Mouse (Mus musculus) MEL (cell line): Measurements from ENCODE around the gene Ate1. TPM values are rescaled to one million over a fixed set of nuclear protein-coding genes. Genes with fewer than 3 reads are reported as not detected.
A peak's percentile ranks its signal among the peaks of the same experiment; 100 is the strongest.

Experiments used
- DNase-seq: peaks from one replicate; pipeline ENCODE4 v3.0.0; 2011; ENCODE audit warnings: low read depth, low spot score
- H3K27ac ChIP-seq: 2 replicates; pipeline ENCODE4 v1.5.1; 2012; ENCODE audit warnings: low read depth, mild to moderate bottlenecking, control low read depth, low read length, moderate library complexity; ENCODE audit not compliant: control insufficient read depth
- H3K27me3 ChIP-seq, 2 experiments: fragments of 150-350 bp in 1 of 2; sonication (generic) in 1 of 2; 2 replicates each; pipeline ENCODE4 v1.6.1; 2012; ENCODE audit warnings: low read length in 2 of 2, mild to moderate bottlenecking in 2 of 2, improper control_type of control experiment in 1 of 2, moderate library complexity in 1 of 2; ENCODE audit not compliant: insufficient read depth in 2 of 2, control insufficient read depth in 1 of 2
- H3K36me3 ChIP-seq, 2 experiments: 2 replicates each; pipeline ENCODE4 v1.6.1; 2012 to 2014; ENCODE audit warnings: low read length in 2 of 2, improper control_type of control experiment in 1 of 2, inconsistent platforms in 1 of 2, mild to moderate bottlenecking in 1 of 2; ENCODE audit not compliant: insufficient read depth in 2 of 2, control insufficient read depth in 1 of 2
- H3K4me1 ChIP-seq, 2 experiments: fragments of 150-350 bp in 1 of 2; sonication (generic) in 1 of 2; 2 replicates each; pipeline ENCODE4 v1.6.1; 2012; ENCODE audit warnings: low read length in 2 of 2, improper control_type of control experiment in 1 of 2, mild to moderate bottlenecking in 1 of 2; ENCODE audit not compliant: insufficient read depth in 2 of 2, control insufficient read depth in 1 of 2
- H3K4me3 ChIP-seq, 2 experiments: fragments of 150-350 bp in 1 of 2; sonication (generic) in 1 of 2; 2 replicates each; pipeline ENCODE4 v1.5.1; 2012; ENCODE audit warnings: low read depth in 2 of 2, low read length in 2 of 2, mild to moderate bottlenecking in 2 of 2, moderate library complexity in 2 of 2, control low read depth in 1 of 2, improper control_type of control experiment in 1 of 2; ENCODE audit not compliant: control insufficient read depth in 1 of 2, insufficient read depth in 1 of 2
- H3K79me2 ChIP-seq: 2 replicates; pipeline ENCODE4 v1.6.1; 2012; ENCODE audit warnings: mild to moderate bottlenecking, low read length, moderate library complexity; ENCODE audit not compliant: control insufficient read depth, poor library complexity, insufficient read depth
- H3K9ac ChIP-seq: 2 replicates; pipeline ENCODE4 v1.6.1; 2012; ENCODE audit warnings: low read depth, mild to moderate bottlenecking, control low read depth, low read length, moderate library complexity; ENCODE audit not compliant: control insufficient read depth, poor library complexity, severe bottlenecking
- H3K9me3 ChIP-seq: fragments of 150-350 bp; sonication (generic); replicated peaks from 2 replicates; pipeline ENCODE4 v1.6.1; 2012; ENCODE audit warnings: mild to moderate bottlenecking, low read length, improper control_type of control experiment, moderate library complexity; ENCODE audit not compliant: insufficient read depth
- BHLHE40 ChIP-seq: IDR thresholded peaks from 2 replicates; pipeline ENCODE4 v1.6.1; 2012; ENCODE audit warnings: low read depth, mild to moderate bottlenecking, inconsistent platforms, low read length, improper control_type of control experiment, borderline replicate concordance
- CHD1 ChIP-seq: IDR thresholded peaks from 2 replicates; pipeline ENCODE4 v1.6.1; 2012; ENCODE audit warnings: low read depth, mild to moderate bottlenecking, inconsistent platforms, low read length, improper control_type of control experiment
- ETS1 ChIP-seq: IDR thresholded peaks from 2 replicates; pipeline ENCODE4 v1.6.1; 2012; ENCODE audit warnings: low read depth, mild to moderate bottlenecking, inconsistent platforms, low read length, improper control_type of control experiment, moderate library complexity
- HCFC1 ChIP-seq: IDR thresholded peaks from 2 replicates; pipeline ENCODE4 v1.6.1; 2012; ENCODE audit warnings: low read depth, mild to moderate bottlenecking, inconsistent platforms, low read length, improper control_type of control experiment, moderate library complexity
- MAZ ChIP-seq: IDR thresholded peaks from 2 replicates; pipeline ENCODE4 v1.6.1; 2012; ENCODE audit warnings: low read depth, mild to moderate bottlenecking, inconsistent platforms, low read length, improper control_type of control experiment
- MXI1 ChIP-seq: IDR thresholded peaks from 2 replicates; pipeline ENCODE4 v1.6.1; 2011; ENCODE audit warnings: mild to moderate bottlenecking, low read depth, low read length, improper control_type of control experiment
- MYC ChIP-seq: IDR thresholded peaks from 2 replicates; pipeline ENCODE4 v1.6.1; 2011; ENCODE audit warnings: low read depth, mild to moderate bottlenecking, low read length, improper control_type of control experiment, moderate library complexity
- NELFE ChIP-seq: IDR thresholded peaks from 2 replicates; pipeline ENCODE4 v1.6.1; 2011; ENCODE audit warnings: low read depth, low read length, improper control_type of control experiment
- POLR2A ChIP-seq, 2 experiments: IDR thresholded peaks; 2 replicates each; pipeline ENCODE4 v1.6.1; 2011 to 2012; ENCODE audit warnings: low read length in 2 of 2, mild to moderate bottlenecking in 2 of 2, control low read depth in 1 of 2, improper control_type of control experiment in 1 of 2, low read depth in 1 of 2, moderate library complexity in 1 of 2; ENCODE audit not compliant: control insufficient read depth in 1 of 2, insufficient read depth in 1 of 2, poor library complexity in 1 of 2
- POLR2AphosphoS2 ChIP-seq: IDR thresholded peaks from 2 replicates; pipeline ENCODE4 v1.6.1; 2011; ENCODE audit warnings: low read length, improper control_type of control experiment
- RAD21 ChIP-seq: IDR thresholded peaks from 2 replicates; pipeline ENCODE4 v1.6.1; 2011; ENCODE audit warnings: mild to moderate bottlenecking, low read depth, low read length, improper control_type of control experiment
- SMC3 ChIP-seq: IDR thresholded peaks from 2 replicates; pipeline ENCODE4 v1.6.1; 2011; ENCODE audit warnings: low read depth, low read length, improper control_type of control experiment
- UBTF ChIP-seq: IDR thresholded peaks from 2 replicates; pipeline ENCODE4 v1.6.1; 2012; ENCODE audit warnings: low read depth, mild to moderate bottlenecking, inconsistent platforms, low read length, improper control_type of control experiment, moderate library complexity, borderline replicate concordance; ENCODE audit not compliant: insufficient read depth
- USF1 ChIP-seq: IDR thresholded peaks from 2 replicates; pipeline ENCODE4 v1.6.1; 2014; ENCODE audit warnings: low read depth, mild to moderate bottlenecking, inconsistent platforms, low read length, improper control_type of control experiment, moderate library complexity
- USF2 ChIP-seq, 2 experiments: IDR thresholded peaks; 2 replicates each; pipeline ENCODE4 v1.6.1; 2011 to 2012; ENCODE audit warnings: improper control_type of control experiment in 2 of 2, low read length in 2 of 2, borderline replicate concordance in 1 of 2, inconsistent platforms in 1 of 2, low read depth in 1 of 2, mild to moderate bottlenecking in 1 of 2; ENCODE audit not compliant: insufficient read depth in 1 of 2
- ZC3H11A ChIP-seq: IDR thresholded peaks from 2 replicates; pipeline ENCODE4 v1.6.1; 2012; ENCODE audit warnings: low read depth, mild to moderate bottlenecking, inconsistent platforms, low read length, improper control_type of control experiment
- ZKSCAN1 ChIP-seq: IDR thresholded peaks from 2 replicates; pipeline ENCODE4 v1.6.1; 2012; ENCODE audit warnings: low read depth, mild to moderate bottlenecking, inconsistent platforms, low read length, improper control_type of control experiment, moderate library complexity
- ZNF384 ChIP-seq: IDR thresholded peaks from 2 replicates; pipeline ENCODE4 v1.6.1; 2012; ENCODE audit warnings: low read depth, mild to moderate bottlenecking, inconsistent platforms, low read length, improper control_type of control experiment
- polyA plus RNA-seq, 2 experiments: library from polyadenylated mRNA; stranded (reverse) in 1 of 2; unstranded in 1 of 2; fragments of >175 nt in 1 of 2; fragments of >200 nt in 1 of 2; gene quantifications; 2 replicates each; pipeline versions ENCODE4 v1.2.1 to v1.2.4; 2012; ENCODE audit warnings: low replicate concordance in 2 of 2, low read depth in 1 of 2; ENCODE audit not compliant: insufficient read length in 2 of 2, insufficient read depth in 1 of 2, missing spikeins in 1 of 2
- total RNA-seq: library from RNA; depleted of rRNA; stranded (reverse); fragments of 300-350 nt; gene quantifications from 2 replicates; pipeline ENCODE4 v1.2.3, GENCODE M21; 2012

Ate1 gene
- total and polyA plus RNA-seq, 3 experiments, result 21.9 to 28.6 TPM; not detected in 1

GRCm38 (mm10) chr7:130519096-130520048 lies 797 bp downstream of the Ate1 start (continued):
- TF ChIP-seq POLR2A (IDR thresholded peaks at IDR 0.05; ENCODE audit: control insufficient read depth in 1 of 2, insufficient read depth in 1 of 2, low read depth in 1 of 2, low read length in 2 of 2, poor library complexity in 1 of 2) (peak; percentile 79 to 82), NELFE (peak; percentile 62), MAZ (peak; percentile 24; the same call in 1 of the 2 replicates), RAD21 (no peak), MYC (no peak), UBTF (0 out of 2 replicates have a peak, but pooled peaks have one; percentile 54), ZNF384 (no peak), ZKSCAN1 (no peak), POLR2AphosphoS2 (peak; percentile 21; the same call in 1 of the 2 replicates), HCFC1 (peak; percentile 97)

- H3K4me3 ChIP-seq, result peak overlapping the region; percentile 73 to 82
- TF ChIP-seq USF2 (IDR thresholded peaks at IDR 0.05; ENCODE audit: borderline replicate concordance in 1 of 2, insufficient read depth in 1 of 2, low read depth in 1 of 2, low read length in 2 of 2) (no peak), MXI1 (peak; percentile 29; the same call in 1 of the 2 replicates), SMC3 (no peak), USF1 (peak; percentile 73), CHD1 (peak; percentile 93; the same call in 1 of the 2 replicates), ZC3H11A (no peak), ETS1 (0 out of 2 replicates have a peak, but pooled peaks have one; percentile 27), BHLHE40 (peak; percentile 38; the same call in 1 of the 2 replicates)
- DNase-seq, result peak; percentile 25
- H3K27me3 ChIP-seq, result no peaks in the 10 kb centered on the region
- H3K9me3 ChIP-seq, result no peaks in the 10 kb centered on the region
- no peak overlapping the region for H3K27ac ChIP-seq
- peaks cover 10 to 15% of the 10 kb centered on the region in 2 experiments; a peak in 3 of 4 replicates for H3K4me1 ChIP-seq
- peak overlapping the region; percentile 91 for H3K9ac ChIP-seq
- peaks cover 33% of the 10 kb centered on the region for H3K79me2 ChIP-seq
- peaks cover 0 to 38% of the 10 kb centered on the region in 2 experiments; a peak in 2 of 4 replicates for H3K36me3 ChIP-seq
These were observed 1.7 kb downstream of the Ate1 start for GRCm38 (mm10) chr7:130518213-130519095.
